Mouse (Mus musculus) neutrophil, adult 65 days (primary cell): ENCODE results near the gene Ppdpf. TPM values are rescaled to one million over a fixed set of nuclear protein-coding genes. Genes with fewer than 3 reads are reported as not detected.

Experiments used
- total RNA-seq: library from RNA; stranded (reverse); gene quantifications from 2 replicates; pipeline ENCODE4 v1.2.4, GENCODE M21; 2023

Gene Ppdpf
- total RNA-seq = 13.1 and 14.7 TPM in 2 replicates

GRCm38 (mm10) chr2:181187121-181188000 is at the start of gene Ppdpf:
TSS of gene Ppdpf (plus strand) at chr2:181187247.

GRCm38 (mm10) chr2:181156248-181157121 is 30.6 kb upstream of the Ppdpf start, which contains the start of gene Eef1a2:
TSS of gene Eef1a2 (minus strand) at chr2:181157014.

GRCm38 (mm10) chr2:181202422-181202821 is 15.4 kb downstream of the Ppdpf start, which contains the start of gene Ptk6:
TSS of gene Ptk6 (minus strand) at chr2:181202789.

GRCm38 (mm10) chr2:181213021-181213445 is 26.0 kb downstream of the Ppdpf start, which contains the start of gene Srms:
TSS of gene Srms (minus strand) at chr2:181213185.

GRCm38 (mm10) chr2:181219538-181220216 is 32.6 kb downstream of the Ppdpf start, which contains the start of gene Fndc11:
TSS of gene Fndc11 (plus strand) at chr2:181220013.

Other genes with a start within 250 kb of the Ppdpf start
- gene Nkain4, start 232.5 kb upstream of the Ppdpf start, total RNA-seq = not detected in 2 replicates
- gene Arfgap1, start 220.0 kb upstream of the Ppdpf start, total RNA-seq = 68.6 and 82.7 TPM in 2 replicates
- 1.2 and 2.6 TPM in 2 replicates for gene Col20a1, start 200.7 kb upstream of the Ppdpf start, total RNA-seq
- gene Chrna4, start 143.7 kb upstream of the Ppdpf start, total RNA-seq = not detected in 2 replicates
- not detected in 2 replicates for gene Kcnq2, start 51.9 kb upstream of the Ppdpf start, total RNA-seq
- not detected in 2 replicates for gene Eef1a2, start 30.2 kb upstream of the Ppdpf start, total RNA-seq
- not detected in 2 replicates for gene Ptk6, start 15.5 kb downstream of the Ppdpf start, total RNA-seq
- not detected in 2 replicates for gene Srms, start 25.9 kb downstream of the Ppdpf start, total RNA-seq
- gene Fndc11, start 32.8 kb downstream of the Ppdpf start, total RNA-seq = not detected in 2 replicates
- 73.0 and 86.4 TPM in 2 replicates for gene Helz2, start 54.8 kb downstream of the Ppdpf start, total RNA-seq
- 30.6 and 50.4 TPM in 2 replicates for gene Gmeb2, start 100.8 kb downstream of the Ppdpf start, total RNA-seq
- not detected in 2 replicates for gene Stmn3, start 127.3 kb downstream of the Ppdpf start, total RNA-seq
- 29.6 and 34.9 TPM in 2 replicates for gene Rtel1, start 132.5 kb downstream of the Ppdpf start, total RNA-seq
- 25.9 and 36.3 TPM in 2 replicates for gene Zgpat, start 177.7 kb downstream of the Ppdpf start, total RNA-seq
- 35.7 and 48.5 TPM in 2 replicates for gene Arfrp1, start 178.2 kb downstream of the Ppdpf start, total RNA-seq
- 29.8 and 32.7 TPM in 2 replicates for gene Lime1, start 192.8 kb downstream of the Ppdpf start, total RNA-seq